Mouse (Mus musculus) megakaryocyte, embryonic 14.5 days (primary cell): ENCODE data around the gene Fgfr2.

Experiments
- FLI1 ChIP-seq: IDR thresholded peaks from 2 replicates; pipeline ENCODE4 v1.6.1; 2012; ENCODE audit warnings: low read length, inconsistent platforms, mixed read lengths
- GATA1 ChIP-seq: IDR thresholded peaks from 3 replicates; pipeline ENCODE4 v1.6.1; 2012; ENCODE audit warnings: mixed read lengths, low read length, inconsistent platforms, borderline replicate concordance

GRCm38 (mm10) chr7:130604390-130604789 is 2518.8 kb downstream of the Fgfr2 start:
- TF ChIP-seq GATA1 (no peak), FLI1 (no peak)
